In genomic region chr5:134617071-134617470, GRCm38 (mm10) we compare ENCODE assay signal across 9 mouse cellular contexts. TPM values are rescaled to one million over a fixed set of nuclear protein-coding genes. Genes with fewer than 3 reads are reported as not detected.
DNase-seq lines count a peak whose midpoint lies in the region; ATAC-seq and TF ChIP-seq lines count a peak whose summit lies in the region.
"Had no signal": no experiment of that assay in that cellular context is flagged by ENCODE, and none has a peak within 500 bp of the region (broad histone marks: within the 10 kb centered on the region; RNA-seq: fewer than 3 reads in every experiment).

No protein-coding gene starts in this region.

- no peaks in the 10 kb centered on the region for H3K79me2 ChIP-seq in liver, adult 2 months (ENCODE audit: control insufficient read depth, insufficient read depth, low read length)

- H3K4me3 ChIP-seq in midbrain, embryonic 10.5 days = no peak overlapping the region
- H3K4me3 ChIP-seq in midbrain, embryonic 15.5 days = no peak overlapping the region
- H3K4me3 ChIP-seq in embryonic facial prominence, embryonic 11.5 days (ENCODE audit: low read depth, low read length) = no peak overlapping the region
- H3K4me3 ChIP-seq in intestine, embryonic 14.5 days (ENCODE audit: low read depth, low read length) = no peak overlapping the region
- H3K4me3 ChIP-seq in liver, adult 2 months (ENCODE audit: insufficient read depth, low read depth, low read length) = no peak overlapping the region
- H3K4me3 ChIP-seq in olfactory bulb, adult 2 months (ENCODE audit: insufficient read depth, low read depth, low read length) = no peak overlapping the region
- H3K4me3 ChIP-seq: embryonic facial prominence, embryonic 13.5 days had no signal

- H3K9me3 ChIP-seq in midbrain, embryonic 10.5 days (replicated peaks) = no peaks in the 10 kb centered on the region
- no peaks in the 10 kb centered on the region for H3K9me3 ChIP-seq in midbrain, embryonic 15.5 days
- H3K9me3 ChIP-seq in embryonic facial prominence, embryonic 11.5 days (replicated peaks; ENCODE audit: control insufficient read depth, low read length) = no peaks in the 10 kb centered on the region
- no peaks in the 10 kb centered on the region for H3K9me3 ChIP-seq in intestine, embryonic 14.5 days (ENCODE audit: control insufficient read depth, low read length)
- H3K9me3 ChIP-seq: embryonic facial prominence, embryonic 13.5 days had no signal

- H3K4me1 ChIP-seq in midbrain, embryonic 10.5 days = no peaks in the 10 kb centered on the region
- H3K4me1 ChIP-seq in midbrain, embryonic 15.5 days = no peaks in the 10 kb centered on the region
- no peaks in the 10 kb centered on the region for H3K4me1 ChIP-seq in embryonic facial prominence, embryonic 11.5 days (ENCODE audit: control insufficient read depth, insufficient read depth, low read length)
- H3K4me1 ChIP-seq in intestine, embryonic 14.5 days (replicated peaks; ENCODE audit: control insufficient read depth, insufficient read depth, low read length) = no peaks in the 10 kb centered on the region
- H3K4me1 ChIP-seq in liver, adult 2 months (ENCODE audit: control insufficient read depth, insufficient read depth, low read length) = no peaks in the 10 kb centered on the region
- H3K4me1 ChIP-seq in olfactory bulb, adult 2 months (ENCODE audit: control insufficient read depth, insufficient read depth, low read length) = peaks cover 18% of the 10 kb centered on the region
- H3K4me1 ChIP-seq: embryonic facial prominence, embryonic 13.5 days had no signal

- no peak overlapping the region for H3K27ac ChIP-seq in midbrain, embryonic 10.5 days (replicated peaks)
- H3K27ac ChIP-seq in midbrain, embryonic 15.5 days = no peak overlapping the region
- no peak overlapping the region for H3K27ac ChIP-seq in embryonic facial prominence, embryonic 11.5 days (replicated peaks; ENCODE audit: low read depth, low read length)
- no peak overlapping the region for H3K27ac ChIP-seq in intestine, embryonic 14.5 days (ENCODE audit: low read depth)
- no peak overlapping the region for H3K27ac ChIP-seq in liver, adult 2 months (replicated peaks; ENCODE audit: insufficient read depth, low read depth, low read length)
- no peak overlapping the region for H3K27ac ChIP-seq in olfactory bulb, adult 2 months (ENCODE audit: insufficient read depth, low read depth, low read length)
- H3K27ac ChIP-seq: embryonic facial prominence, embryonic 13.5 days had no signal

- no peaks in the 10 kb centered on the region for H3K27me3 ChIP-seq in midbrain, embryonic 10.5 days (ENCODE audit: low read depth, poor library complexity, severe bottlenecking)
- H3K27me3 ChIP-seq in midbrain, embryonic 15.5 days (replicated peaks) = no peaks in the 10 kb centered on the region
- H3K27me3 ChIP-seq in embryonic facial prominence, embryonic 11.5 days (ENCODE audit: control insufficient read depth, insufficient read depth, low read length) = no peaks in the 10 kb centered on the region
- no peaks in the 10 kb centered on the region for H3K27me3 ChIP-seq in intestine, embryonic 14.5 days (replicated peaks; ENCODE audit: control insufficient read depth, insufficient read depth, low read length)
- no peaks in the 10 kb centered on the region for H3K27me3 ChIP-seq in liver, adult 2 months (ENCODE audit: control insufficient read depth, insufficient read depth, low read length)
- H3K27me3 ChIP-seq: embryonic facial prominence, embryonic 13.5 days had no signal

- peak; percentile 99 for TF ChIP-seq CTCF in liver, adult 2 months (IDR thresholded peaks at IDR 0.05; ENCODE audit: low read depth, low read length)
- TF ChIP-seq CTCF in olfactory bulb, adult 2 months (IDR thresholded peaks at IDR 0.05; ENCODE audit: insufficient read depth, low read depth, low read length) = peak; percentile 76

- DNase-seq in midbrain, embryonic 10.5 days (ENCODE audit: low spot score) = peak; percentile 48
- peak; percentile 79 to 85 for DNase-seq in adrenal gland, postnatal 36 days
- DNase-seq in embryonic facial prominence, embryonic 11.5 days (ENCODE audit: low spot score) = peak; percentile 51
- DNase-seq in intestine, embryonic 14.5 days (ENCODE audit: low spot score) = peak; percentile 69
- DNase-seq in liver, adult 2 months (ENCODE audit: extremely low read depth, low read depth, low spot score) = peak; percentile 39
- DNase-seq in thymus, postnatal 14 days = peak; percentile 67

- no peak for TF ChIP-seq POLR2A in liver, adult 2 months (IDR thresholded peaks at IDR 0.05; ENCODE audit: extremely low read depth, insufficient read depth, low read length)
- no peak for TF ChIP-seq POLR2A in olfactory bulb, adult 2 months (IDR thresholded peaks at IDR 0.05; ENCODE audit: insufficient read depth, low read depth, low read length)

- no peak for ATAC-seq in midbrain, embryonic 15.5 days (replicated peaks)
- peak; percentile 17; the same call in 1 of the 2 replicates for ATAC-seq in embryonic facial prominence, embryonic 11.5 days (replicated peaks; ENCODE audit: insufficient number of reproducible peaks, low FRiP score, low TSS enrichment, low read depth)
- ATAC-seq in intestine, embryonic 14.5 days (replicated peaks; ENCODE audit: low FRiP score, low TSS enrichment, low read depth) = no peak

- no peak overlapping the region for H3K4me2 ChIP-seq in midbrain, embryonic 15.5 days
- no peak overlapping the region for H3K4me2 ChIP-seq in embryonic facial prominence, embryonic 11.5 days (ENCODE audit: low read depth, low read length)
- no peak overlapping the region for H3K4me2 ChIP-seq in intestine, embryonic 14.5 days (ENCODE audit: low read length)
- H3K4me2 ChIP-seq: embryonic facial prominence, embryonic 13.5 days had no signal

- peaks cover 76% of the 10 kb centered on the region for H3K36me3 ChIP-seq in midbrain, embryonic 10.5 days
- H3K36me3 ChIP-seq in midbrain, embryonic 15.5 days (replicated peaks) = peaks cover 40% of the 10 kb centered on the region
- peaks cover 20% of the 10 kb centered on the region for H3K36me3 ChIP-seq in embryonic facial prominence, embryonic 11.5 days (replicated peaks; ENCODE audit: control insufficient read depth, insufficient read depth, low read depth, low read length)
- peaks cover 47% of the 10 kb centered on the region for H3K36me3 ChIP-seq in intestine, embryonic 14.5 days (ENCODE audit: control insufficient read depth, insufficient read depth, low read length)
- peaks cover 18% of the 10 kb centered on the region; the same call in 1 of the 2 replicates for H3K36me3 ChIP-seq in liver, adult 2 months (ENCODE audit: control insufficient read depth, insufficient read depth, low read length)

- no peak overlapping the region for H3K9ac ChIP-seq in midbrain, embryonic 15.5 days
- H3K9ac ChIP-seq in embryonic facial prominence, embryonic 11.5 days (replicated peaks; ENCODE audit: low read length) = no peak overlapping the region
- H3K9ac ChIP-seq in intestine, embryonic 14.5 days (ENCODE audit: low read length) = no peak overlapping the region
- H3K9ac ChIP-seq in liver, adult 2 months (ENCODE audit: low read depth, low read length) = no peak overlapping the region
- H3K9ac ChIP-seq: embryonic facial prominence, embryonic 13.5 days had no signal

- WGBS in midbrain, embryonic 10.5 days = 64% methylated on average over 3 of the region's 3 CpGs
- WGBS in midbrain, embryonic 15.5 days = 57% methylated on average over 3 of the region's 3 CpGs
- 53% methylated on average over 3 of the region's 3 CpGs for whole genome bisulfite sequencing in embryonic facial prominence, embryonic 11.5 days
- WGBS in intestine, embryonic 14.5 days = 66% methylated on average over 3 of the region's 3 CpGs
- 45% methylated on average over 3 of the region's 3 CpGs for WGBS in liver, adult 2 months
- WGBS in olfactory bulb, adult 2 months = 48% methylated on average over 3 of the region's 3 CpGs

RNA-seq across cellular contexts. Expression of gene Lat2, which starts 2.2 kb away (rescaled TPM):
- polyA plus RNA-seq in midbrain, embryonic 10.5 days (2016; fragmentation: Nextera tagmentation; extraction: Ambion mirVana) = 3.6 and 4.6 TPM in 2 replicates
- 3.0 and 3.5 TPM in 2 replicates for polyA plus RNA-seq in midbrain, embryonic 15.5 days (2015; fragmentation: Nextera tagmentation; extraction: Ambion mirVana)
- total RNA-seq in adrenal gland, postnatal 36 days (2021) = 1 to 10 TPM; 3.3 to 4.4 TPM
- 0.56 and 0.77 TPM in 2 replicates for polyA plus RNA-seq in embryonic facial prominence, embryonic 11.5 days (2014; fragmentation: Nextera tagmentation; extraction: Ambion mirVana)
- polyA plus RNA-seq in intestine, embryonic 14.5 days (2014; fragmentation: Nextera tagmentation; extraction: Ambion mirVana) = 1.9 and 2.3 TPM in 2 replicates
- total RNA-seq in liver, adult 2 months (2014; rRNA removed) = 0.60 and 1.0 TPM in 2 replicates
- polyA plus RNA-seq in liver, adult 2 months (2012; rRNA removed) = 0.51 and 1.4 TPM in 2 replicates
- polyA plus RNA-seq in olfactory bulb, adult 2 months (2012; ENCODE audit: insufficient read depth, insufficient read length, low replicate concordance, missing spikeins) = not detected in 2 replicates

RNA-seq across cellular contexts. Expression of gene Eif4h, which starts 22.2 kb away (rescaled TPM):
- polyA plus RNA-seq in midbrain, embryonic 10.5 days (2016; fragmentation: Nextera tagmentation; extraction: Ambion mirVana) = 537 and 556 TPM in 2 replicates
- 343 and 356 TPM in 2 replicates for polyA plus RNA-seq in midbrain, embryonic 15.5 days (2015; fragmentation: Nextera tagmentation; extraction: Ambion mirVana)
- total RNA-seq in adrenal gland, postnatal 36 days (2021) = 100 to 1,000 TPM; 288 to 289 TPM
- polyA plus RNA-seq in embryonic facial prominence, embryonic 11.5 days (2014; fragmentation: Nextera tagmentation; extraction: Ambion mirVana) = 479 and 512 TPM in 2 replicates
- 437 and 474 TPM in 2 replicates for polyA plus RNA-seq in intestine, embryonic 14.5 days (2014; fragmentation: Nextera tagmentation; extraction: Ambion mirVana)
- total RNA-seq in liver, adult 2 months (2014; rRNA removed) = 139 and 146 TPM in 2 replicates
- 127 and 134 TPM in 2 replicates for polyA plus RNA-seq in liver, adult 2 months (2012; rRNA removed)
- 112 TPM in 1 of 2 replicates, not detected in the other for polyA plus RNA-seq in olfactory bulb, adult 2 months (2012; ENCODE audit: insufficient read depth, insufficient read length, low replicate concordance, missing spikeins)

RNA-seq across cellular contexts. Expression of gene Rfc2, which starts 35.9 kb away (rescaled TPM):
- polyA plus RNA-seq in midbrain, embryonic 10.5 days (2016; fragmentation: Nextera tagmentation; extraction: Ambion mirVana) = 381 and 432 TPM in 2 replicates
- 191 and 194 TPM in 2 replicates for polyA plus RNA-seq in midbrain, embryonic 15.5 days (2015; fragmentation: Nextera tagmentation; extraction: Ambion mirVana)
- 10 to 100 TPM; 48.2 to 49.4 TPM for total RNA-seq in adrenal gland, postnatal 36 days (2021)
- 344 and 365 TPM in 2 replicates for polyA plus RNA-seq in embryonic facial prominence, embryonic 11.5 days (2014; fragmentation: Nextera tagmentation; extraction: Ambion mirVana)
- 298 and 318 TPM in 2 replicates for polyA plus RNA-seq in intestine, embryonic 14.5 days (2014; fragmentation: Nextera tagmentation; extraction: Ambion mirVana)
- total RNA-seq in liver, adult 2 months (2014; rRNA removed) = 15.3 and 25.1 TPM in 2 replicates
- polyA plus RNA-seq in liver, adult 2 months (2012; rRNA removed) = 22.6 and 24.4 TPM in 2 replicates
- polyA plus RNA-seq in olfactory bulb, adult 2 months (2012; ENCODE audit: insufficient read depth, insufficient read length, low replicate concordance, missing spikeins) = not detected in 2 replicates

RNA-seq across cellular contexts. Expression of gene Syna, which starts 57.1 kb away (rescaled TPM):
- 0.09 TPM in 2 replicates for polyA plus RNA-seq in midbrain, embryonic 10.5 days (2016; fragmentation: Nextera tagmentation; extraction: Ambion mirVana)
- polyA plus RNA-seq in midbrain, embryonic 15.5 days (2015; fragmentation: Nextera tagmentation; extraction: Ambion mirVana) = 0.64 and 0.98 TPM in 2 replicates
- not detected for total RNA-seq in adrenal gland, postnatal 36 days (2021)
- polyA plus RNA-seq in embryonic facial prominence, embryonic 11.5 days (2014; fragmentation: Nextera tagmentation; extraction: Ambion mirVana) = 0.14 TPM in 1 of 2 replicates, not detected in the other
- polyA plus RNA-seq in intestine, embryonic 14.5 days (2014; fragmentation: Nextera tagmentation; extraction: Ambion mirVana) = 0.08 TPM in 1 of 2 replicates, not detected in the other
- not detected in 2 replicates for total RNA-seq in liver, adult 2 months (2014; rRNA removed)
- polyA plus RNA-seq in liver, adult 2 months (2012; rRNA removed) = not detected in 2 replicates
- polyA plus RNA-seq in olfactory bulb, adult 2 months (2012; ENCODE audit: insufficient read depth, insufficient read length, low replicate concordance, missing spikeins) = not detected in 2 replicates

Comparison
In these comparisons a context has a peak if more than half of its experiments do, and no peak if none do; other contexts are left out.
1. RNA of gene Rfc2, which starts 35.9 kb away (polyA plus RNA-seq): 381 to 432 TPM in midbrain, embryonic 10.5 days, 344 to 365 TPM in embryonic facial prominence, embryonic 11.5 days, 298 to 318 TPM in intestine, embryonic 14.5 days, 191 to 194 TPM in midbrain, embryonic 15.5 days and 22.6 to 24.4 TPM in liver, adult 2 months; not detected in olfactory bulb, adult 2 months; every median in the first group is over 10 times any median in the second.
2. Peak in every context shown above with its lines, with median percentiles within 50 percentile points of each other: DNase-seq.